Mouse (Mus musculus): ENCODE data around the gene Mef2c.

Gene Mef2c

DNA sequence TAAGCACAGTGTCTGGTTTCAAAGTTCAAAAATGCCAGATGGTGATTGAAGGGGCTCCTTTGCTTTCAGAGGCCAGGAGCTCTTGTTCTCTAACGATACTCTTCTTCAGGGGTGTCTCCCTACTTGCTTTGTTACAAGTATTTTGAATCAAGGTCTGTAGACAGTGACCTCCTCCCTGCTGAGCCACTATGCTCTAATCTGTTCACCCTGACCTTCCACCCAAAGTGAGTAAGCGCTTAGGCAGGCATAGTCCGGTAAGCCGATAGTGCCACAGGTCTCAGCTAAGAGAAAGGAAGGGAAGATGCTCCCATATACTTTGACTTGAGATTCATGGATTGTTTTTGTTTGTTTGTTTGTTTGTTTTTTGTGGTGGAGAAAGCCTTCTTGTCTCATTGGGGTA lies 69.5 kb downstream of the Mef2c start:
- no peak for DNase-seq

DNA sequence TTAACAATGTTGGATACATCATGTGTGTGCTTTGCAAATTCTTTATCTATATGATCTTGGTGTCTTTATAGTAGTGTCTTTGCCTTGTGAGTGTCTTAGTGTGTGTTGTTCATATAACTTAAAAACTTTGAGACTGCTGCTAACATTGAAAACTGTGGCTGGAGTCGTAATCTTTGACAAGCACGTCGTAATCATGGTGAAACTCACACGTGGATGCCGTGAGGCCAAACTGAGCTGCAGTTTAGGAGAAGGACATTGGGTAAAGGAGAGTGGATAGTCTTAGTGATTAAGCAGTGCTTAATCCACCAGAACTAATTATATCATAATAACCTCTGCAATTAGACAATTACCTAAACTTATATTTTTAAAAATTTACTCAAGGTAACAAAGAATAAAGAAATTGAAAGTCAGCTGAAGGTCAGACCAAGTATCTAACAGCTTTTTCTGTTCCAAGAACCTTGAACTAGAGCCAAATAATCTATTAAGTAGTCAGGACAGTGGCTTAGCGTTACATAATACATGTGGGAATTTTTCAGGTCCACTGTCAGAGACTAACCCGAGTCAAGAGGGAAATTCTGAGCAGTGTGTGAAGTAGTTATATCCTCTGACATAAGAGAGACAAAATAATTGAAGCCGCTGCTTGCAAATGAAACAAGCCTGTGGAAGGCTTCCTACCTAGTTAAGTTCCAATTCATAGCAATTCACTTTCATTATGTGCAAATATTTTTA lies 70.2 kb downstream of the Mef2c start:
- DNase-seq: no peak

DNA sequence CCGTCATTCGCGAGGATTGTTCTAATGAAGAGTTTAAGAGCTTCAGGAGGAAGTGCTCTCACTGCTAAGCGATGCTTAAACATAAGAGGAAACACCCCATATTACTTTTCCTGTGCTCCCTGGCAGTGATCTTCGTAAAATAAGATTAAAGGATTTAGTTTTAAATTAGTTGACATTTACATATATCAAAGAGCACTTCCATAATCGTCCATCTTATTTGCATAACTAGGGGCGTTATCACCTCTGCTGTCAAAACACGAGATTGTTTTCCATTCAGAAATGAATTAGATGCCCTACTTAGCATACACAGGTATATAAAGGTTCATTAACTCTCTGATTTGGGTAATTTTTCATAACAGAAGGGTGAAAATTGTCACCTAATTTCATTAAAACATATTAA lies 71.0 kb downstream of the Mef2c start:
- no peak for DNase-seq

DNA sequence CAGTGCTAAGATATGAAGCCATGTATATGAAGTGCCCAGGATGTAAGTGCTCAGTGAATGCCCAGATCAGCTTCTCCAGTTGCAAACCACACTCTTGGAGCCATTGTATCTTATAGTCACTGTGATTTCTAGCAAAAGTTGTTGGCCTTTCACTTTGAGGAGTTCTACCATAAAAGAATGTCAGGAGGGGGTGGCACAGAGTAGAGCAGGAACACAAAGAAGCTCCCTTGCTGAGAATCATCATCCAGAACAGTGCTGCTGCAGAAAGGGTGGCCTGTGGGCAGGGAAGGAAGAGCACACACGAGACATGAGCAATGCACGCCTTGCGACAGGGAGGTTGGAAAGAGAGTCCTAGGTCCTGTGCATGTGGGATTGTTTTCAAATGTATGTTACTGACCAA lies 75.6 kb downstream of the Mef2c start:
- no peak for DNase-seq

DNA sequence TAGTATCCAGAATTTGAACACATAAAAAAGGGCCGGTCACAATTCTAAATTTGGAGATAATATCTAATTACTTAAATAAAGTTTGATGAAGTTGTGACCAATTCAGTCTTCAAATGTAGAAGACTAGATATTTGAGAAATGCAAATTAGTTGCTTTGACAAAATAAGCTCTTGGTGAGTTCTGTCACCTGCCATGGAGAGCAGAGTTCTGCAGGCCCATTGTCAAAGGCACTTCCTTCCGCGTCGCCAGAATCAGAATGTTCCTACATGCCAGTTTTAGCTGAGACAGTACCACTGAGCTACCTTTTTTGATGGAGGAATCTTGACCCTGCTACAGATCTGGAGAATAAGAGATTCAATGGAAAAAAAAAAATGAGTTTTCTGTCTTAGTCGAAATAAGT lies 77.0 kb downstream of the Mef2c start:
- DNase-seq: no peak

DNA sequence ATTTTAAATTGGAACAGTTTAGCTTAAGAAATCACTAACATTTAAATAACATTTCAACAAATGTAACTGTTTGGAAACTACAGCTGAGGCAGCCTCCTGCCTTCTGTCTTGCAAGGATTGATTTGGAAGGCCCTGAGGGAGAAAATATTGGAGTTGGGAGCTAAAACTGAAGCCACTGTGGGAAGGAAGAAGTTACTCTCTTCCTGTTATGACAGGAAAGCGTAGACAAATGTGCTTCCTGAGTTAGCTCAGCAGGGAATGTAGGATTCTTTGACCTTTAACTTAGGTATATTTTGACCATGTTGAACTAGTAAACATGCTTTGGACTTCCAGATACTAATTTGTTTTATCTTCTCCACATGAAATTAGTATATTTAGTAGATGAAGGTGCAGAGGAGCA lies 78.7 kb downstream of the Mef2c start:
- no peak for DNase-seq

DNA sequence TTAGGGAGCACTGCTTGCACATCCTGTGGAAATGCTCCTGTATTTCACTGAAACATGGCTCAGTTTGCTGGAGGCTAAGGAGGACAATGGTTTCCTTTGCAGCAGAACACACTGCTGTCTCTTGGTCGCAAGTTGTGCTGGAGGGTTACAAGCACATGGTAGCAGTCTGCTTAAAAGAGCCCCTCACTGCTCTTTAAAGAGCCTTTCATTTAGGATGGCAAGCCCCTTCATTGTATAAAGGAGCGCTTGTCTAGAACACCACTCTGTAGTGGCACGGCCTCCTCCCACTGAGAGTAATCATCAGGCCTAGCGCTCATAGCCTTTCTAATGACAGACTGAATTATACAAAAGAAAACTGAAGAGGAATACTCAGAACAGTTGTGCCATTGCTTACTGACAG lies 80.0 kb downstream of the Mef2c start:
- DNase-seq: no peak

DNA sequence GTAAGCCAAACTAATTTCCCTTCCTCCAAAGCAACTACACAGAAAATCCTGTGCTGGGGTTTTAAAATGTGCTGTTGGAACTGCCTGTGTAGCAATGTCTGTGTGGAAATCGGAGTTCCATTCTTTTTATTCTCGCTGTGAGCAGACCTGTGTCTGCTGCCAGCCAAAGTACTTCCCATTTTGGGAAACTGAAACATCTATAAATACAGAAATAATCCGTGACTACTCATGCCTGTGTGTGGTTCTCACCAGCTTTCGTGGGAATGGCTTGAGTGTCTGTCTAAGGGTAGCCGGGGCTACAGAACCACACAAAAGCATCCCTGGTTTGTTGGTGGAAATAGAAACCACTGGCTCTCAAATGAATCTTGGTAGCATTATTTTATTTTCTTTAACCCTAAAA lies 81.5 kb downstream of the Mef2c start:
- DNase-seq: no peak

DNA sequence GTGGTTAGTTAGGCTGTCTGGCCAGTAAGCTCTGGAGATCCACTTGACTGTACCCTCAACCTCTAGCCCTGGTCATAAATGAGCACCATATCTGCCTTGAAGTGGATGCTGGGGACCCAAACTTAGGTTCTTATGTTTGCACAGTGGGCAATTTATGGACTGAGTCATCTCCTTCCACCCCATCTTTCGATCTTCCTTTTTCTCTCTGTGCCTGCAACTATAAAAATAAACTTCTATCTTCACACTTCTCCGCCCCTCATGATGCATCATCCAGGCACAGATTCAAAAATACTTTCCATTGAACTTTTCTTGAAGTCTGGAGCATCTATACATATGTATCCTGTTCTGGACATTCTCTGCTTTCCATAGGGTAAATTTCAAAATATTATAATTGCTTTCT lies 84.4 kb downstream of the Mef2c start:
- DNase-seq: no peak

DNA sequence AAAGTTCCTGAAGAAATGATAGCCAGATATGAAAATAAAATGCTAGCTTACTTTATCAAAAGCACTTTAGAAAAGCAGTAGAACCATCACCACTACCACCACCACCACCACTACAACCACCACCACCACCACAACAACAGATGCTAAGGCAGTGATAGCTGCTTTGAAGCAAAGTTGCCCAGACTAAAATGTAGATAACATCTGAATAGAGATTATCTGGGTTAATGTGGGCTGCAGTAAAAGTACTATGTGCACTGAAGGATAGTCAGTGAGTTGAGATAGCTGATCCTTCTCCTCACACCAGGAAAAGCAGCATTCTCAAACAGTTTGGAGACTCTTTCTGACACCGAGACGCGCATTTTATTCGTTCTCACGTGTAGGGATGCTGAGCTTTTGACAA lies 87.1 kb downstream of the Mef2c start:
- DNase-seq: no peak

DNA sequence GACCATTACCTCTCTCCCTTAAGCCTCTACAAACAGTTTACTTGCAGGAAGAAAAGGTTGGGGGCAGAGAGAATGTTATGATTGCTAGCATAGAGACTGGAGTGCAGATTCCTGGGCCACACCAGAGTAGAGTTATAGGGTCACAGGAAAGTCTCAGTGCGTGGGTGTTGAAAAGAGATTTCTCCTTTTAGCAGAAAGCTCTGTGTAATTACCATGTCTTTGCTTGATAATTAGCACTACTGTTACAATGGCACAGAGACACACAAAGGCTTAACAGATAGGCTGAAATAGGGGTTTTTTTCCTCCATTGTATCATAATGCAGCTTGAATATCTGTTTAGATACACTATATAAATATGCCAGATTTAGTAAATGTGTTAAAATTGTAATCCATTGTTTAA lies 91.6 kb downstream of the Mef2c start:
- DNase-seq: no peak

DNA sequence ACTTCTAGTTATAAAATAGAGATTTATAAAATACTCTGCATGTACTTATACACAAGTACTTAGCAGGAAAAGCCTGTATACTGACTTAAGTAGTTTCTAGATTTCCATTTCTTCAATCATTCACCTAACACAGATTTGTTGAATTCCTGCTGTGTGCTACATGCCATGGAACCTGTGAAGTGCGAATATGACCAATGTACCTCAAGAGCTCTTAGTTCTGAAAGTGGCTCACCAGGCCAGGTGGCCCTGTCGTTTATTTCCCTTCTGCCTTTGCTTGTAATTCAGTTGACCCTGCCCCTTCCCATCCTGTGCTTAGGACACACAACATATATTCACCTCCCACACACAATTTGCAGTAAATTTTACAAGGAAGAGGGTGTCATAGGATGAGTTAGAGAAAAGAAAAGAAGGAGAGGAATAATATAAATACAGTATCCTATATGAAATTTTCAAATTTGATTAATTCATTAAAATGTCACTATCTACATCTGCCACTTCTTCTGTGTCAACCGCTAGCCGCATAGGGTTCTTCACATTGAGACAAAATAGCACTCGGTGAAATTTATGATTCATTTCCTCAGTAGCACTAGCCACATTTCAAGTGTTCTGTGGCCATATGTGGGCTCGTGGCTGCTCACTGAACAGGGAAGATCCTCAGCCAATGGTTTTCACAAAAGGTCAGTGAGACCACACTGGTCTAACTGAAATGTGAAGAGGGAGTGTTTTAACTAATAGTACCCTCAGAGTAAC lies 93.3 kb downstream of the Mef2c start:
- no peak for DNase-seq

DNA sequence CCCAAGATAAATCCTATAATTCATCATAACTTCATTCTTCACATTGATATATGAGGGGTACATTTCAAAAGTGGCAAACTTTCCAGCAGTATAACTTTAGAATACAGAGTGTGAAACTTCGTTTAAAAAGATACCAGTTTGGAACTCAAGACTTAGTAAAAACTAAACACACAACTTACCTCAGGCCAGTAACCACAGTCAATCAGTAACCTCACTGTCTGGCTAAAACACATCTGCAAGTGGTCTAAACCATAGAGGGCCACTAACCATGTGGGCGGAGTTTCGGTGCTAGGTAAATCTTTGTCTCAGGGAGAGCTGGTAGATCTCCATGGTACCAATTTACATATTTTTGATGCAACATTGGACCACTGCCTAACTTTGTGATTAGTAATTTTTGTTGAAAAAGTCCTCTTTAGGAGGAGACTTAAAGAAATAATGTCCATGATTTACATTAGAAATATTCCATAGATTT lies 93.9 kb downstream of the Mef2c start:
- DNase-seq: no peak

DNA sequence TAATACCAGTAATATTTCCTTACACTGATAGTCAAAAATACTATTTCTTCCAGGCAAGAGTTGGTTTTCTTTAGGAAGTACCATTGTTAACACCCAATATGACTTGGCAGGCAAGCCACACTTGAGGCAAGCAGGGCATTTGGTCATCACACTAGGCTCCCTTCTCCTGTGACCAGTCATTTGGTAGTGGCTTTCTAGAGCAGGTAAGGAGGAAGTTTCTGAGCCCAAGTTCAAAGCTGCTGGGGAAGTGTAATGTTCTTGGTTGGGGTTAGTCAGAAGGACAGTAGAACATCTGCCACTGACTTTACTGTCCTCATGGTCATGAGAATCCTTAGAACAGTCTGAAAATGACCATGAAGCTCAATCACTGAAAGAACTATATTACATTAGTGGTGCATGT lies 96.5 kb downstream of the Mef2c start:
- no peak for DNase-seq

DNA sequence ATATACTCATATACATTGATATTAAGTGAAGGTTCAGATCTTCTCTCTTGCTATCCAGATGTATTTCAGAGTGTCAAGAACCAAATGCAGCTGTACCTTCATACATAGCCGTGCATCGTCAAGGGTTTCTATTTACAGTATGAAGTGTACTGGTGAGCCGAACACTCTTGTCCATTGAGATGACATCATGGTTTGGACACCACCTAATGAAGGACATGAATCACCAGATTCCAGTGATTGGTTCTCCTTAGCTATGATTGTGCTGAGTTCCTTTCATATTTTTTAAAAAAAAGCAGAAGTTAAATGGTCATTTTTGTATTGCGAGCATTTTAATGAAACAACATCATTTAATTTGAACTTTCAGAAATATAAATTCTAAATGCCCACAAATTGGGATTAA lies 97.9 kb downstream of the Mef2c start:
- DNase-seq: no peak

DNA sequence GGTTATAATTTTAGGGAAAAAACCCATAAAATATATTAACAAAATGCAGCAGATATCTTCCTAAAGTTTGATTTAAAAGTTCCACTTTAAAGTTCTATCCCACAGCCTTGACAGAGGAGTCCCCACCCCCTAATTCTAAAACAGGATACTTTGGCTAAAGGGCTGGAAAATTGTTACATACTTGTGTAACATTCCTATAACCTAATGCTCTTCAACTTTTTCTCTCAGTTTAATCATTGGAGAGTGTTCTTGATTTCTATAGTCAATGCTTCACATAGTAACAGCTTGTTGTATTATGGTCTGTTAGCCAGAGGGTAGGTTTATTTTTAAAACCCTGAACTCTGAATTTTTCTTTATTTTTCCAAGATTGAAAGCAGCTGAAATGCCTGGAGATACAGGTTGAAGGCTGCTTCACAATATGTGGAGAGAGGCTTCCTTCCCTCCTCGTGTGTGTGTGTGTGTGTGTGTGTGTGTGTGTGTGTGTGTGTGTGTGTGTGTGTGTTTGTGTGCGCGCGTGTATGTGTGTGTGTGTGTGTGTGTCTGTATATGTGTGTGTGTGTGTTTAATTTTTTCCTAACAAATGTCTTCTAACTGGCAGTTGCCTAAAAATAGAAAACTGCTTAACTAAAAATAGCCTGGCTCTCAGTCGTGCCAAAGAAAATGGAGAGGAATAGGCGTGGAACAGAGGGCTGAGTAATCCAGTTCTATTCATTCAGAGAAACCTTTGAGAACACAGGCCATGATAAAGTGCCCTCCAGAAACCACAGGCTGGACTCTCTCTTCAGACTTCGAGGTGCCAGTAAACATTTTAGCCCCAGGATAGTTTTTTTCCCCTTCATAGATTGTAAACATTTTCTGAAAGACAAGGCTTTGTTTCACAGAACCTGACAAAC lies 99.8 kb downstream of the Mef2c start:
- DNase-seq: no peak

DNA sequence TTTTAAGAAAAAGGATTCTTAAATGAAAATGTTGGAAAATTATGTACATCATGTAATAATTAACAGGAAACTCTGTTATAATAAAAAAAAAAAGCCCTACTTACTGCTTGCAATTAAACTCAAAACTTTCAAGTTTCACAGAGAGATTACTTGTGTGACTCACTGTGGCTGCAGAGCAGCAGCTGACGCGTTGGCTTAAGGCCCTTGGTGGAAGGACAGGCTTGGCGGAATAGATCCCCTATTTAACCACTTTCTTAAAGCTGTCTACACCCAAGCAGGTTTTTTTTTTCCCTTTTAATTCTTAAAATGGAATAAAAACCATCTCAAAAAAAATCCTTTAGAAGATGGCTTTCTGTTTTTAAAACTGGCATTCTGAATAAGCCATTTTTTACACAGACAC lies 100.5 kb downstream of the Mef2c start:
- no peak for DNase-seq

DNA sequence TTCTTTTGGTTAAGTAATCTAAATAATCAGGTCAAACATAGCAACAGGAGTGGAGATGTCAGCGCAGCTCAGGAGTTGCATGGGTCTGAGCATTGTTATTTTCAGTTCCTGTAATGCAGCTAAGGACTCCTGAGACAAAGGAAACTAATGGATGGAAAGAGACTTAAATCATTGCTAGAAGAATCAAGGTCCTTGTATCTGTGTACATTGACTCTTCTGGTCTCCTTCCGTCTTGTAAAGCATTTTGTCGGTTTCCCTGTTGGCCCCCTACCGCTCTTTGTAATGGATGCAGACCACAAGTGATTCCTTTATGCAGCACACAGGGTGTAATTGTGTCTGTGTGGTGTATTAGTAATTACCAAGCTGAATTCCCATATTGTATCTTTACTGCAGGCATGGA lies 101.0 kb downstream of the Mef2c start:
- no peak for DNase-seq

DNA sequence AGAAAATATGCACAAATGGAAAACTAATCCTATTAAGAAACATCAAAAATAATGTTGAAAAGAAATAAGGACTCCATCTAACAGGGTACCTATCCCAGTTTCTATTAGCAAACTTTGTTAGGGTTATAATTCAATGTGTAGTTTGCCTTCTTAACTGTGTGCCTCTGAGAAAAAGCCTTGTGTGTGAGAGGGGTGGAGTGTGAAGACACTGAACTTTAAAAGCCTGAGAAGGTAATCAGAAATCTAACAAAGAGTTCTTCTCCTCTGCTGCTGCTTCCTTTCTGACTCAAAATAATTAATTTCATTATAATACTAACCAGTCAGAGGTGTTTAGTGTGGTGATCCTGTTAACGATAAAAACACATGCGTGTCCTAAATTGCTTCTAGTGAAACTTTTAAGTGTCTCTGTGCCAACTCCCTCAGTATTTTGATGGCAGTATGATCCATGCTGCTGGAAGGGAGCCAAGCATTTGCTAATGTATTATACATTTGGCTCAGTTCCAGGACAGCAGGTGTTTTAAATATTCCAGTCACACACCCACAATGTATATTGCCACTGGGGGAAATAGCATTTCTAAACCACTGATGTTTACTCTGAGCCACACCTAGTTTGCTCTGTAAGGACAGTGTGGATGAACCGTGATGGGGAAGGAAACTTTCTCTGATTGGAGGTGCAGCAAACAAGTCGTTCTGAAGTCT lies 104.2 kb downstream of the Mef2c start:
- DNase-seq: no peak

DNA sequence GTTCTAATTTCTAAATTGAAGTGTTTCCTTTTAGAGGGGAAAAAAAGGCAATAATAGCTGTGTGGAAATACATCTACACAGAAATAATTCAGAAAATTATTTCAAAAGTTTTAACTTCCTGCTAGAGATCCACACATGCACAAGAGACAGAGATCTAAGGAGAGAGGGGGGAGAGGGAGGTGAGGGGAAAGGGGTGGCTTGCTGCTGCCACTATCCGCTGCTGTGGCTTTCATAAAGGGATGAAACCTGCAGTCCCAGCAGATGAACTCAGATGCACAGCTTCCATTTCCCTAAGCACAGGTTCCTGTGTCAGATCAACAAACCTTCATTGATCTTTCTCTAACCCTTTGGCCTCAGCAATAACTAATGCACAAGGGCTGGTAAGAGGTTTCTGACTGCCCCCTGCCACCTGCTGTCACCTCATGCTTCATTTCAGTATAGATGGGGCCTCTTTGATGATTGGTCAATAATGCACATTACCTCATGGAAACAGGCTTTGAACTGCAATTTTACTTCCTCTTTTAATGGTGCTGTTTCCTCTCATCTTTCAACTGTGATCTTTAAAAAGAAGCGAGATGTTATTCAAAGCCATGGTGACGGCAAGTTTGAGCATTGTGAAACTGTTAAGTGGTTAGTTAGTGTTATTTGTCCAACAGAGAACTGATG lies 105.2 kb downstream of the Mef2c start:
- DNase-seq: no peak

DNA sequence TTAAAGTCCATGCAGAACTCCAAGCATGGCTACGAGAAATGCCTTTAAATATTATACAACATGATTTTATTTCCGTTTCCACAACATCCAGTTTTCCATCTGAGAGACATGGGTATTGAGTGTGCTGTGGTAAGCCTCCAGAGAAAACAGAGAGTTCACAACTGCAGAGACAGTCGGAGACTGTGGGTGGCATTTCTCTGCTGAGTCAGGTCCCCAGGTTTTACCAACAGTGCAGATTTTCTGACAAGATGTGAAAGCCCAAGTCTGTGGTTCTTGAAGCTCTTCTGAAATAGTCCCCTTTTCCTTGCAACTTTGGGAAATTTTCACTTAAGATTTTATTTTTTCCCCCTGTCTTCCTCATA lies 105.7 kb downstream of the Mef2c start:
- peak; percentile 12 for DNase-seq

DNA sequence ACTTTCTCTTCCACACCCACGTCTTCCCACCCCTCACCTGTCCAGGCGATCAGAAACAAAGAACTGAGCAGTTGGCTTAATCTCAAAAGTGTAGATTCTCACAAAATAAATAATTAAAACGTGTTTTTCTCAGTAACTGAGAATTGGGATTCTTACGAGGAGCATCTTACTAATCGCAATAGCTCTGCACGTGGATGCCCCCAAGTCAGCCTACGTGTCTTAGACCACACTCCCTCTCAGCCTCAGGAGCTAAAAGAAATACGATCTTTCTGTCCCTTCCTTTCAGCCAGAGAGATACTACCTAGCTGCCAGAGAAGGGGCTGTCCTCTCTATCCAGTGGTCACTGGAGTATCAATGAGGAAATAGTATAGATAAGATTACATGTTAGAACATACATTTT lies 106.3 kb downstream of the Mef2c start:
- DNase-seq: no peak

DNA sequence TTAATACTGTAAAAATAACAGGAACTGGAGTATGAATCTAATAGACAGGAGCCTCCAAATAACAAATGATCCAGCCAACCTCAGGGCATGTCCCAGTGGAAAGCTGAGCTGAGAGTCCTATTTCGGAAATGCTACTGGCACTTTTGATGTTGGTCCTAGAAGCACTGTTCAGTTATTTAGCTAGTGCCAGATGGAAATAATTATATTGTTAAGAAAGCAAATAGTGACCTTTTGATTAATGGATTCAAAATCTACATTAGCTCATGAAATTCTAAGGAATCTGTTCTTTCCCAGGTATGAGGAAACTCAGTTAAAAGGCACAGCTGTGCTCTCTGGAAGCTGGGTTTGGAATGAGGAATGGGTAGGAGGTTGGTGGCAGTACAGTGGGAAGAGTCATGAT lies 108.4 kb downstream of the Mef2c start:
- no peak for DNase-seq

Data from thymus, postnatal 4 days (tissue).